Mouse (Mus musculus) adipocyte (in vitro differentiated cells): Measurements from ENCODE around the gene Vrtn.
A peak's percentile ranks its signal among the peaks of the same experiment; 100 is the strongest.

Experiments
- DNase-seq: peaks from one replicate; pipeline ENCODE4 v3.0.0-alpha.2; 2016; ENCODE audit warnings: low spot score

The Vrtn gene

GRCm38 (mm10) chr12:84640654-84641053 is at the start of gene Vrtn:
Vrtn (plus strand) TSS chr12:84641019.
- no peak for DNase-seq

GRCm38 (mm10) chr12:84598324-84598723 is 42.5 kb upstream of the Vrtn start:
- DNase-seq = no peak

GRCm38 (mm10) chr12:84604001-84604400 is 36.8 kb upstream of the Vrtn start:
- no peak for DNase-seq

GRCm38 (mm10) chr12:84605860-84606259 is 35.0 kb upstream of the Vrtn start:
- DNase-seq = no peak

- DNase-seq = no peak
Observed at GRCm38 (mm10) chr12:84611718-84612117, 29.1 kb upstream of the Vrtn start.

GRCm38 (mm10) chr12:84612518-84612917 is 28.3 kb upstream of the Vrtn start:
- DNase-seq = no peak

GRCm38 (mm10) chr12:84614001-84614400 is 26.8 kb upstream of the Vrtn start:
- peak; percentile 31 for DNase-seq

GRCm38 (mm10) chr12:84614524-84614923 is 26.3 kb upstream of the Vrtn start:
- DNase-seq = peak; percentile 82

GRCm38 (mm10) chr12:84616977-84617630 is 23.7 kb upstream of the Vrtn start, which contains the start of gene Abcd4:
Abcd4 (minus strand) TSS chr12:84617413.
- peak; percentile 95 for DNase-seq

GRCm38 (mm10) chr12:84617663-84618062 is 23.2 kb upstream of the Vrtn start:
- peak; percentile 52 for DNase-seq

- peak; percentile 11 for DNase-seq
Observed at GRCm38 (mm10) chr12:84620975-84621374, 19.8 kb upstream of the Vrtn start.

GRCm38 (mm10) chr12:84624601-84625000 is 16.2 kb upstream of the Vrtn start:
- DNase-seq = no peak

- DNase-seq = no peak
Observed at GRCm38 (mm10) chr12:84625116-84625515, 15.7 kb upstream of the Vrtn start.

GRCm38 (mm10) chr12:84631867-84632266 is 9.0 kb upstream of the Vrtn start:
- DNase-seq = no peak

GRCm38 (mm10) chr12:84640253-84640652 is 566 bp upstream of the Vrtn start:
- no peak for DNase-seq

GRCm38 (mm10) chr12:84650234-84650633 is 9.4 kb downstream of the Vrtn start:
- no peak for DNase-seq

- peak; percentile 66 for DNase-seq
Observed at GRCm38 (mm10) chr12:84653912-84654311, 13.1 kb downstream of the Vrtn start.

GRCm38 (mm10) chr12:84670555-84670954 is 29.7 kb downstream of the Vrtn start:
- DNase-seq = no peak

- DNase-seq = no peak
Observed at GRCm38 (mm10) chr12:84671646-84672045, 30.8 kb downstream of the Vrtn start.

- no peak for DNase-seq
Observed at GRCm38 (mm10) chr12:84674666-84675526, 34.1 kb downstream of the Vrtn start.

GRCm38 (mm10) chr12:84676011-84676410 is 35.2 kb downstream of the Vrtn start:
- DNase-seq = no peak

GRCm38 (mm10) chr12:84684569-84684968 is 43.8 kb downstream of the Vrtn start:
- no peak for DNase-seq

- DNase-seq = no peak
Observed at GRCm38 (mm10) chr12:84686176-84686575, 45.4 kb downstream of the Vrtn start.
